Mouse (Mus musculus) spleen, adult 2 months (tissue): ENCODE results near the gene Frmd6.

Experiments
- CTCF ChIP-seq: fragments of 200-500 bp; IDR thresholded peaks from 2 replicates; pipeline ENCODE4 v1.5.1; 2011; ENCODE audit warnings: mild to moderate bottlenecking, inconsistent platforms; ENCODE audit not compliant: insufficient read depth, insufficient read length, insufficient replicate concordance; ENCODE audit errors: extremely low read depth
- POLR2A ChIP-seq: fragments of 200-500 bp; IDR thresholded peaks from 2 replicates; pipeline ENCODE4 v1.6.1; 2011; ENCODE audit warnings: low read depth, low read length, inconsistent platforms

GRCm38 (mm10) chr12:70914387-70914786 is 89.1 kb downstream of the Frmd6 start:
- no peak for TF ChIP-seq POLR2A
- no peak for TF ChIP-seq CTCF
